ENCODE assay signal across 10 mouse cellular contexts in genomic region chr2:34906861-34907604, GRCm38 (mm10). TPM values are rescaled to one million over a fixed set of nuclear protein-coding genes. Genes with fewer than 3 reads are reported as not detected.
DNase-seq lines count a peak whose midpoint lies in the region; ATAC-seq and TF ChIP-seq lines count a peak whose summit lies in the region.
"Had no signal": no experiment of that assay in that cellular context is flagged by ENCODE, and none has a peak within 500 bp of the region (broad histone marks: within the 10 kb centered on the region; RNA-seq: fewer than 3 reads in every experiment).

No protein-coding gene starts in this region.

- peaks cover 10% of the 10 kb centered on the region for H3K4me1 ChIP-seq in embryonic facial prominence, embryonic 14.5 days (ENCODE audit: control insufficient read depth, insufficient read depth, low read length)
- H3K4me1 ChIP-seq in embryonic facial prominence, embryonic 10.5 days = peaks cover 24% of the 10 kb centered on the region
- peaks cover 6% of the 10 kb centered on the region; the same call in 1 of the 2 replicates for H3K4me1 ChIP-seq in lung, embryonic 14.5 days (ENCODE audit: insufficient read depth)

- no peak overlapping the region for H3K27ac ChIP-seq in embryonic facial prominence, embryonic 14.5 days (replicated peaks; ENCODE audit: low read depth, low read length)
- H3K27ac ChIP-seq in embryonic facial prominence, embryonic 10.5 days (replicated peaks) = no peak overlapping the region
- H3K27ac ChIP-seq in lung, embryonic 14.5 days (ENCODE audit: low read depth) = no peak overlapping the region; the same call in 1 of the 2 replicates

- peak; percentile 35 for DNase-seq in embryonic facial prominence, embryonic 14.5 days (ENCODE audit: low spot score)
- no peak for DNase-seq in embryonic facial prominence, embryonic 10.5 days (ENCODE audit: low spot score)
- peak; percentile 45 for DNase-seq in urinary bladder, postnatal 14 days (ENCODE audit: low spot score)
- no peak for DNase-seq in urinary bladder, postnatal 10 days (ENCODE audit: low spot score)
- DNase-seq in heart, adult 8-10 months (ENCODE audit: low spot score) = peak; percentile 51
- DNase-seq in lung, embryonic 14.5 days = peak; percentile 54
- peak; percentile 29 for DNase-seq in telencephalon, adult 2 months (ENCODE audit: low read depth, low spot score)
- DNase-seq in neural tube, embryonic 10.5 days (ENCODE audit: extremely low spot score, low spot score) = no peak

- no peak overlapping the region for H3K4me2 ChIP-seq in embryonic facial prominence, embryonic 14.5 days (ENCODE audit: low read depth, low read length)
- H3K4me2 ChIP-seq in lung, embryonic 14.5 days = no peak overlapping the region

- H3K9ac ChIP-seq in embryonic facial prominence, embryonic 14.5 days (ENCODE audit: low read depth, low read length) = no peak overlapping the region
- no peak overlapping the region for H3K9ac ChIP-seq in lung, embryonic 14.5 days

- no peak overlapping the region for H3K4me3 ChIP-seq in embryonic facial prominence, embryonic 14.5 days (ENCODE audit: low read depth, low read length)
- no peak overlapping the region for H3K4me3 ChIP-seq in embryonic facial prominence, embryonic 10.5 days
- no peak overlapping the region for H3K4me3 ChIP-seq in lung, embryonic 14.5 days (ENCODE audit: low read depth, low read length)

- no peaks in the 10 kb centered on the region; the same call in 1 of the 2 replicates for H3K36me3 ChIP-seq in embryonic facial prominence, embryonic 14.5 days (ENCODE audit: control insufficient read depth, insufficient read depth, low read length)
- H3K36me3 ChIP-seq in embryonic facial prominence, embryonic 10.5 days (replicated peaks) = no peaks in the 10 kb centered on the region
- H3K36me3 ChIP-seq in lung, embryonic 14.5 days (ENCODE audit: insufficient read depth) = no peaks in the 10 kb centered on the region

- peak; percentile 29; the same call in 1 of the 2 replicates for TF ChIP-seq CTCF in lung, embryonic 14.5 days (IDR thresholded peaks at IDR 0.05; ENCODE audit: low read depth)

- H3K9me3 ChIP-seq in embryonic facial prominence, embryonic 14.5 days (ENCODE audit: control insufficient read depth, low read length) = no peaks in the 10 kb centered on the region
- no peaks in the 10 kb centered on the region for H3K9me3 ChIP-seq in embryonic facial prominence, embryonic 10.5 days
- no peaks in the 10 kb centered on the region for H3K9me3 ChIP-seq in lung, embryonic 14.5 days (ENCODE audit: low read depth, low read length)

- no peak for ATAC-seq in embryonic facial prominence, embryonic 14.5 days (ENCODE audit: low read depth)
- no peak for ATAC-seq in lung, embryonic 14.5 days (ENCODE audit: insufficient read depth)
- ATAC-seq: Patski had no signal

- H3K27me3 ChIP-seq in embryonic facial prominence, embryonic 14.5 days (replicated peaks; ENCODE audit: control insufficient read depth, insufficient read depth, low read length) = no peaks in the 10 kb centered on the region; the same call in 1 of the 2 replicates
- H3K27me3 ChIP-seq in embryonic facial prominence, embryonic 10.5 days (replicated peaks; ENCODE audit: low read depth, poor library complexity, severe bottlenecking) = peaks cover 46% of the 10 kb centered on the region
- H3K27me3 ChIP-seq in lung, embryonic 14.5 days (ENCODE audit: insufficient read depth, low read length) = no peaks in the 10 kb centered on the region

- WGBS in embryonic facial prominence, embryonic 14.5 days = 44% methylated on average over 12 of the region's 12 CpGs
- 55% methylated on average over 12 of the region's 12 CpGs for WGBS in embryonic facial prominence, embryonic 10.5 days
- 49% methylated on average over 12 of the region's 12 CpGs for WGBS in lung, embryonic 14.5 days

RNA-seq across cellular contexts. Expression of gene Phf19, which starts 6.8 kb away (rescaled TPM):
- 10.8 and 12.2 TPM in 2 replicates for polyA plus RNA-seq in embryonic facial prominence, embryonic 14.5 days (2014; fragmentation: Nextera tagmentation; extraction: Ambion mirVana)
- 1.1 and 1.8 TPM in 2 replicates for polyA plus RNA-seq in embryonic facial prominence, embryonic 10.5 days (2016; fragmentation: Nextera tagmentation; extraction: Ambion mirVana)
- total RNA-seq in heart, adult 8-10 months (2022) = 1 to 10 TPM in 2 of 4 experiments, under 1 TPM in 2; 0.66 to 1.5 (median 1.2) TPM
- 3.3 and 4.9 TPM in 2 replicates for polyA plus RNA-seq in lung, embryonic 14.5 days (2014; fragmentation: Nextera tagmentation; extraction: Ambion mirVana)

RNA-seq across cellular contexts. Expression of gene Psmd5, which starts 32.3 kb away (rescaled TPM):
- 92.3 and 102 TPM in 2 replicates for polyA plus RNA-seq in embryonic facial prominence, embryonic 14.5 days (2014; fragmentation: Nextera tagmentation; extraction: Ambion mirVana)
- polyA plus RNA-seq in embryonic facial prominence, embryonic 10.5 days (2016; fragmentation: Nextera tagmentation; extraction: Ambion mirVana) = 127 and 133 TPM in 2 replicates
- total RNA-seq in heart, adult 8-10 months (2022) = 10 to 100 TPM; 11.2 to 13.0 (median 11.9) TPM
- 117 and 121 TPM in 2 replicates for polyA plus RNA-seq in lung, embryonic 14.5 days (2014; fragmentation: Nextera tagmentation; extraction: Ambion mirVana)

RNA-seq across cellular contexts. Expression of gene Cutal, which starts 32.8 kb away (rescaled TPM):
- 0.09 TPM in 1 of 2 replicates, not detected in the other for polyA plus RNA-seq in embryonic facial prominence, embryonic 14.5 days (2014; fragmentation: Nextera tagmentation; extraction: Ambion mirVana)
- polyA plus RNA-seq in embryonic facial prominence, embryonic 10.5 days (2016; fragmentation: Nextera tagmentation; extraction: Ambion mirVana) = 0.09 TPM in 1 of 2 replicates, not detected in the other
- 1 to 10 TPM in 2 of 4 experiments, under 1 TPM in 2; 0.87 to 2.1 (median 1.1) TPM for total RNA-seq in heart, adult 8-10 months (2022)
- polyA plus RNA-seq in lung, embryonic 14.5 days (2014; fragmentation: Nextera tagmentation; extraction: Ambion mirVana) = 0.57 and 0.64 TPM in 2 replicates
- total RNA-seq: hematopoietic stem cell, adult 5-6 weeks had no signal

RNA-seq across cellular contexts. Expression of gene Traf1, which starts 54.5 kb away (rescaled TPM):
- 3.9 and 5.7 TPM in 2 replicates for polyA plus RNA-seq in embryonic facial prominence, embryonic 14.5 days (2014; fragmentation: Nextera tagmentation; extraction: Ambion mirVana)
- 0.34 and 0.38 TPM in 2 replicates for polyA plus RNA-seq in embryonic facial prominence, embryonic 10.5 days (2016; fragmentation: Nextera tagmentation; extraction: Ambion mirVana)
- total RNA-seq in heart, adult 8-10 months (2022) = 1 to 10 TPM; 1.1 to 2.6 (median 1.2) TPM
- polyA plus RNA-seq in lung, embryonic 14.5 days (2014; fragmentation: Nextera tagmentation; extraction: Ambion mirVana) = 0.79 and 1.4 TPM in 2 replicates

Comparison
In these comparisons a context has a peak if more than half of its experiments do, and no peak if none do; other contexts are left out.
1. DNase-seq: peak in embryonic facial prominence, embryonic 14.5 days (single experiment), urinary bladder, postnatal 14 days (single experiment), heart, adult 8-10 months (single experiment), lung, embryonic 14.5 days (single experiment) and telencephalon, adult 2 months (single experiment); none in embryonic facial prominence, embryonic 10.5 days (single experiment), urinary bladder, postnatal 10 days (single experiment) and neural tube, embryonic 10.5 days (single experiment).